Mouse (Mus musculus) intestine, embryonic 16.5 days (tissue): ENCODE results near the gene Mup4. TPM values are rescaled to one million over a fixed set of nuclear protein-coding genes. Genes with fewer than 3 reads are reported as not detected.

ENCODE experiments used
- ATAC-seq: fragments of 200-750 bp; cut with Nextera tagmentation; 2 replicates; pipeline ENCODE4 v1.8.0; 2017; ENCODE audit warnings: moderate TSS enrichment, moderate library complexity
- H3K27ac ChIP-seq: fragments of 300-500 bp; sonication (generic); 2 replicates; pipeline ENCODE4 v1.5.1; 2014; ENCODE audit warnings: mild to moderate bottlenecking, low read length
- H3K27me3 ChIP-seq: fragments of 300-500 bp; sonication (generic); replicated peaks from 2 replicates; pipeline ENCODE4 v1.6.1; 2014; ENCODE audit warnings: low read length, control low read depth, mixed read lengths; ENCODE audit not compliant: control insufficient read depth, insufficient read depth
- H3K36me3 ChIP-seq: fragments of 300-500 bp; sonication (generic); 2 replicates; pipeline ENCODE4 v1.6.1; 2014; ENCODE audit warnings: low read length, control low read depth; ENCODE audit not compliant: control insufficient read depth, insufficient read depth
- H3K4me1 ChIP-seq: fragments of 300-500 bp; sonication (generic); 2 replicates; pipeline ENCODE4 v1.6.1; 2014; ENCODE audit warnings: low read length, control low read depth, mixed read lengths; ENCODE audit not compliant: control insufficient read depth, insufficient read depth
- H3K4me2 ChIP-seq: fragments of 300-500 bp; sonication (generic); 2 replicates; pipeline ENCODE4 v1.6.1; 2014; ENCODE audit warnings: low read depth, low read length, control low read depth
- H3K4me3 ChIP-seq: fragments of 300-500 bp; sonication (generic); 2 replicates; pipeline ENCODE4 v1.5.1; 2014; ENCODE audit warnings: mild to moderate bottlenecking, low read length
- H3K9ac ChIP-seq: fragments of 300-500 bp; sonication (generic); 2 replicates; pipeline ENCODE4 v1.6.1; 2014; ENCODE audit warnings: low read depth, low read length
- H3K9me3 ChIP-seq: fragments of 300-500 bp; sonication (generic); 2 replicates; pipeline ENCODE4 v1.6.1; 2016; ENCODE audit warnings: low read length, control low read depth; ENCODE audit not compliant: control insufficient read depth
- WGBS: fragments of 180-500 bp; shearing (Covaris S2); extraction: QIAGEN DNeasy Blood & Tissue Kit; methylation state at CpG from one replicate; pipeline ENCODE4 v1.1.7; 2014; 5-methylcytosine and 5-hydroxymethylcytosine counted together
- polyA plus RNA-seq: library from polyadenylated mRNA; unstranded; fragments of >200 nt; fragmentation: Nextera tagmentation; extraction: Ambion mirVana; gene quantifications from 2 replicates; pipeline ENCODE4 v1.2.1, GENCODE M21; 2015

Gene Mup4
- polyA plus RNA-seq, 1 experiment from 2014 or later, result not detected

- H3K9me3 ChIP-seq, result no peaks in the 10 kb centered on the region
- H3K36me3 ChIP-seq, result no peaks in the 10 kb centered on the region
- H3K9ac ChIP-seq, result no peak within 1 kb of the TSS
- no peaks in the 10 kb centered on the region; the same call in 1 of the 2 replicates for H3K27me3 ChIP-seq
- ATAC-seq, result no peak
- 15% methylated on average over 22 of the region's 22 CpGs for WGBS
- 0 out of 2 replicates have a peak within 1 kb of the TSS, but pooled peaks have one; percentile 17 for H3K4me2 ChIP-seq
- H3K27ac ChIP-seq, result no peak within 1 kb of the TSS
- H3K4me3 ChIP-seq, result no peak within 1 kb of the TSS
- no peaks in the 10 kb centered on the region for H3K4me1 ChIP-seq
Measured at GRCm38 (mm10) chr4:59914608-59915403, 45.7 kb downstream of the Mup4 start, which contains the start of gene Slc46a2. Gene Slc46a2 (minus strand): TSS chr4:59915056.

- WGBS, result 91% methylated on average over 2 of the region's 2 CpGs
- no peak overlapping the region for H3K9ac ChIP-seq
- no peak for ATAC-seq
- H3K9me3 ChIP-seq, result no peaks in the 10 kb centered on the region
- H3K4me2 ChIP-seq, result no peak overlapping the region
- H3K27me3 ChIP-seq, result no peaks in the 10 kb centered on the region
- no peak overlapping the region for H3K4me3 ChIP-seq
- H3K27ac ChIP-seq, result no peak overlapping the region
- H3K36me3 ChIP-seq, result no peaks in the 10 kb centered on the region
- H3K4me1 ChIP-seq, result no peaks in the 10 kb centered on the region
Measured at GRCm38 (mm10) chr4:59908785-59909184, 51.7 kb downstream of the Mup4 start.

- H3K36me3 ChIP-seq, result no peaks in the 10 kb centered on the region
- no peak overlapping the region for H3K4me2 ChIP-seq
- ATAC-seq, result no peak
- no peak overlapping the region for H3K4me3 ChIP-seq
- no peak overlapping the region for H3K27ac ChIP-seq
- no peaks in the 10 kb centered on the region for H3K9me3 ChIP-seq
- H3K9ac ChIP-seq, result no peak overlapping the region
- no peaks in the 10 kb centered on the region for H3K4me1 ChIP-seq
- H3K27me3 ChIP-seq, result no peaks in the 10 kb centered on the region
- WGBS, result 50% methylated on average over 10 of the region's 10 CpGs
Measured at GRCm38 (mm10) chr4:59907657-59908230, 52.8 kb downstream of the Mup4 start.

- ATAC-seq, result peak; percentile 55; the same call in 1 of the 2 replicates
- WGBS, result 69% methylated on average over 6 of the region's 6 CpGs
Measured at GRCm38 (mm10) chr4:59907092-59907491, 53.4 kb downstream of the Mup4 start.

More at GRCm38 (mm10) chr4:59907092-59907491, 53.4 kb downstream of the Mup4 start:
- Histone ChIP-seq H3K27me3 (no peaks in the 10 kb centered on the region), H3K27ac (no peak overlapping the region), H3K4me3 (no peak overlapping the region), H3K9me3 (no peaks in the 10 kb centered on the region), H3K9ac (no peak overlapping the region), H3K4me1 (no peaks in the 10 kb centered on the region), H3K4me2 (no peak overlapping the region), H3K36me3 (no peaks in the 10 kb centered on the region)

Other genes with a start within 250 kb of the Mup4 start
- gene Inip, start 159.1 kb downstream of the Mup4 start, polyA plus RNA-seq, result 33.3 and 37.6 TPM in 2 replicates
- gene Snx30, start 154.9 kb downstream of the Mup4 start, polyA plus RNA-seq, result 4.3 and 5.2 TPM in 2 replicates
- not detected in 2 replicates for gene Slc46a2, start 45.7 kb downstream of the Mup4 start, polyA plus RNA-seq
- not detected in 2 replicates for gene Mup6, start 3.6 kb upstream of the Mup4 start, polyA plus RNA-seq
- not detected in 2 replicates for gene Mup7, start 109.8 kb upstream of the Mup4 start, polyA plus RNA-seq
- gene Mup2, start 193.6 kb upstream of the Mup4 start, polyA plus RNA-seq, result not detected in 2 replicates